Mouse (Mus musculus): ENCODE measurements around the gene Zfp574. TPM values are rescaled to one million over a fixed set of nuclear protein-coding genes. Genes with fewer than 3 reads are reported as not detected.

Zfp574 gene
- total RNA-seq, 2 experiments from 2014 or later, result 6.9 to 18.6 TPM

DNA sequence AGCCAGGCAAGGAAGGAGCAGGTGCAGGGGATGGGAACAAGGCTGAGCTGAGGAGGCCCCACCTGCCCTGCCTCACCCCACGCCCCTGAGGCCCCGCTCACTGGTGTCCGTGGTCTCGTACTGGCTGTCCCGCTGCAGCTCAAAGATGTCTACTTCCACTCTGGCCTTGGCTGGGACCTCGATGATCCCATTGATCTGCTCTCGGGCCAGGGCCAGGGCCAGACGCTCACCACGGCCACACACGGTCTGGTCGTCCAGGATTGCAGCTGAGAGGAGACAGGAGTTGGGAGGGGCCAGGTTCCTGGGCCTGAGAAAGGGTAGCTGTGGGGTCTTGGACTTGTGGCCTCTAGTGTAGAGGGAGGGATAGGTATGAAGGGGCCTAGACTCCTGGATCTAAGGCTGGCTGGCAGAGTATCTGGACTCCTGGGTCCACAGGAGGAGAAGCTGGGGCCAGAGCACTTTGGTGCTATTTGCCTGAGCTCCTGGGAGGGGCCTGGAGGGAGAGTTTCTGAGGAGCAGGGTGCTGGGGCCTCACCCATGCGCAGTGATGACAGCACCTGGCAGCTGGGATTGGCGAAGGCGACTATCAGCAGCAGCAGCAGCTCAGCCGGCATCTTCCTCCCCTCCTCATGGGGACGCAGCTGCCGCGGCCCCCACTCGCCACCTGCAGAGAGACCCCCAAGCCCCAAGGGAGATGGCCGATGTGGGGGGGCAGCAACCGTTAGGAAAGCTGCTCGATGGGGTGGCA, 4.3 kb upstream of the Zfp574 start:
- no peak for ATAC-seq (replicated peaks; ENCODE audit: low FRiP score, low TSS enrichment, poor library complexity, severe bottlenecking)

DNA sequence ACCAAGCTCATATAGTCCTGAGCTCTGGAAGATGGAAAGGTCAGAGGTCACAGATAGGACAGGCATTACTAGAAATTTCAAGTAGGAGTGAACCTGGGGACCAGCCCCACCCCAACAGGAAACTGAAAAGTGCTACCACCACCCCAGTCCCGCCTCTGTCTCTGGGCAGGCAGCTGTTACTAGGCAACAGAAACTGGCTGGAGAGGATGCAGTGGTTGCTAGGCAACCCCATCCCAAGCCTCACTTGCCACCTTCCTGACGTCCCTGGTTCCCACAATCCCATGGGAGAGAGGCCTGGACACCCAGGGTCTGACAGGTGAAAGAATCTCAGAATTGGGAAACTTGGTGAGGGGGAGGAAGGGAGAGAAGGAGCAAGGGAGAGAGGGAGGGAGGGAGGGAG, 3.6 kb upstream of the Zfp574 start:
- ATAC-seq (replicated peaks; ENCODE audit: low FRiP score, low TSS enrichment, poor library complexity, severe bottlenecking), result no peak

DNA sequence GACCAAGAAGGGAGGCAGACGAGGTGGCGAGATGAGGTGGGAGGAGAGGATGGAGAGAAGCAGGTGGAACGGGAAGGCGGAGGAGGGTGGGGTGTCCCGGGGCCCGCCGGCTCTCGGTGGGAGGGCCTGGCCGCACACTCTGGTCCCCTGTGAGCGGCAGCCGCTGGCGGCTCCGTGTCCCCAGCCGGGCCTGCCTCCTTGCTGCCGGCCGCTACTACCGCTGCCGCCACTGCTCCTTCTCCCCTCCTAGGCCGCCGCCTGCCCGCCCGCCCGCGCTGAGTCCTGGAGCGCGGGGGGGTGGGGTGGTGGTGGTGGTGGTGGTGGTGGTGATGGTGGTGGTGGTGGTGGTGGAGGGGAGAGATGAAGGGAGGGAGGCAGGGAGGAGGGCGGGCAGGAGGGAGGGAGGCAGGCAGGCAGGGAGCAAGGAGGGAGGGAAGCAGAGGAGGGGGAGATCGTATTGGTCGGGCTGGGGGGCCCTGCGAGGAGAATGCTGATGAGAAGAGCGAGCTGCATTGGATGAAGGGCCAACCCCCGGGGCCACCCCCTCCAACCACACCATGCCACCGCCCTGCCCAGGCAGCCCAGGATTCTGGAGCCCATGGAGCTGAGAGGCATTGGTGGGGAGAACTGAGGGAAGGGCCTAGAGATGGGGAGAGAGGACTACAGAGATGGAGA, 486 bp downstream of the Zfp574 start:
- no peak for ATAC-seq (replicated peaks; ENCODE audit: low FRiP score, low TSS enrichment, poor library complexity, severe bottlenecking)

DNA sequence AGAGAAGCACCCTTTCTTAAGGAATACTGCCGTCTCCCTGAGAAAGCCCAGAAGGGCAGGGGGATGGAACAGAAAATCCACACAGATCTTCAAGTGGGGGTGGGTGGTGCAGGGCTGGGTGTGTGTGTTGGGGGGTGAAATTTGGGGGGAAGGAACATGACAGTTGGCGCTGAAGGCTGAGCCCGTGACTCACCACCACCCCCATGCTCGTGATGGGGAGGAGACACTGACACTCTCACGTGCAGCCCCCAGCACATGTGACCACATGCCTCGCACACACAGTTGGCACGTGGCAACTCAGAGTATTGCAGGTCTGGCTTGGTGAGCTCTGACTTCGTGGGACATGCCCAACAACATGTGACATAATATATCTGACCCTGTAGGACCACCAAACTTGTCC, 1.6 kb downstream of the Zfp574 start:
- ATAC-seq (replicated peaks; ENCODE audit: low FRiP score, low TSS enrichment, poor library complexity, severe bottlenecking), result no peak

DNA sequence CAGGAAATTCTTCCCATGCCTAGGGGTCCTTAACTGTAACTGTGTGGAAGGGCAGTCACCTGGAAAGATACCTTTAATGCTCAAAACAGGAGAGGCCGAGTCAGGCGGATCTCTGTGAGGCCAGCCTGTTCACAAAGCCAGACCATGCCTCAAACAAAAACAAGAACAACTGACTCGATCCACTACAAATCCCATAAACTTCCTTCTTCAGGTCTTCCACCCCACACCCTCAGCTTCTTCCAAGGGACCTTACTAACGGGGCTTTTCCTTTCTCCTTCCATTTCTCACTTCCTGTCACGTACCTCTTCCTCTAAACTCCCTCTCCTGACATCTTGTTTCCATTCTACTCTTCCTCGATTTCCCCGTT, 3.9 kb downstream of the Zfp574 start:
- ATAC-seq (replicated peaks; ENCODE audit: low FRiP score, low TSS enrichment, poor library complexity, severe bottlenecking), result no peak

DNA sequence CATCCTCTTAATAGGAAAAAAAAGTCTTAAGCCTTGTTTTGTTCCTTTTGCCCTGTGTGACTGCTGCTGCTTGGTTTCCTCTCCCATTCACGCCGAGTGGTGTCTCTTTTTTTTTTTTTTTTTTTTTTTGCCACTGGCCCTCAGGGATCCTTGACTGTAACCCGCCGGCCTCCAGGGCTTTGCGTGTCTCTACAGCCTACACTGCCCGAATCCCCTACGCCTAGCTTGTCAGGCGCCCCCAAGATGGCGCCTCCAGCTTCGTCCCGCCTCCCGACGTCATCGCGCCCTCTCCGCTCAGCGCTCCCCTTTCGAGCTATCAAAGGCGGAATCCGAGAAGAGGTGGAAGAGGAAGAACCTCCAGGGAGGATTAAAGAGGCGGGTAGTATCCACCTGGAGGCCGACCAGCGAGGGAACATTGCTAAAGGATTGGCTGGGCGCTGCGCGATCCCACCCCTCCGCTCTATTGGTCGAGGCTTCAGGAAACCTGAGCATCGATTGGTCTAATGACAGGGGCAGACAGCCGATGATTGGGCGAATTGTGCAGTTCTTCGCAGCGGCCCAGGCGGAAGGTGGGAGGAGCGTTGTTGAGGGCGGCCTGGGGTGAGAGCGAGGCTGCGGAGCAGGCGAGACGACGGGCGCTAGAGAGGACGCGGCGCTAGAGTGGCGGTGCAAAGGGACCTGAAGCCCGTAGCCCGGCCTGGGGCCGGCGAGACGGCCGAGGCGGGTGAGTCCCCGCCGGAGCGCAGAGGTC, 4.5 kb downstream of the Zfp574 start:
- peak; percentile 94 for ATAC-seq (replicated peaks; ENCODE audit: low FRiP score, low TSS enrichment, poor library complexity, severe bottlenecking)

DNA sequence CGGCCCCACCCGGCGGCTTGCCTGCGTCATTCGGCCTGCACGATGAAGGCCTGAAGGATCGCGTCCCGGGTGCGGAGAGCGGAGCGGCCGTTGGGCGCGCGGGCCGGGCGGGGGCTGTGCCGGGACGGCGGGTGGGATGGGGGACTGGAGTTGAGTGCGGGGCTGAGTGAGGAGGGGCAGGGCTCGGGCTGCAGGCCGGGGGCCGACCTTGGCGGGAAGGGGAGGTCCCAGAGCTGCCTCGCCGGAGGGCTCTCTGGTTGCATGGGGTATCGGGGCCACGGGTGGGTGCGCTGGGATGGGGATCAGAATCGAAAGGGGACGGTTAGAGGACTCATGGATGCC, 5.0 kb downstream of the Zfp574 start:
- no peak for ATAC-seq (replicated peaks; ENCODE audit: low FRiP score, low TSS enrichment, poor library complexity, severe bottlenecking)

DNA sequence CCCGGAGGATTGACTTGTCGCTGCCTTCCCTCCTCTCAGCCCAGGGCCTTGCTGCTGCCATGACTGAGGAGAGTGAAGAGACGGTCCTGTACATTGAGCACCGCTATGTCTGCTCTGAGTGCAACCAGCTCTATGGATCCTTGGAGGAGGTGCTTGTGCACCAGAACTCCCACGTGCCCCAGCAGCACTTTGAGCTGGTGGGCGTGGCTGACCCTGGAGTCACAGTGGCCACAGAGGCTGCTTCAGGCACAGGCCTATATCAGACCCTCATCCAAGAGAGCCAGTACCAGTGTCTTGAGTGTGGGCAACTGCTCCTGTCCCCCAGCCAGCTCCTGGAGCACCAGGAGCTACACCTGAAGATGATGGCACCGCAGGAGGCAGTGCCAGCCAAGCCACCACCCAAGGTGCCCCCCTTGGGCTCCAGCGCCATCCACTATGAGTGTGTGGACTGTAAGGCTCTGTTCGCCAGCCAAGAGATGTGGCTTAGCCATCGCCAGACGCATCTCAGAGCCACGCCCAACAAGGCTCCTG, 7.2 kb downstream of the Zfp574 start:
- no peak for ATAC-seq (replicated peaks; ENCODE audit: low FRiP score, low TSS enrichment, poor library complexity, severe bottlenecking)

DNA sequence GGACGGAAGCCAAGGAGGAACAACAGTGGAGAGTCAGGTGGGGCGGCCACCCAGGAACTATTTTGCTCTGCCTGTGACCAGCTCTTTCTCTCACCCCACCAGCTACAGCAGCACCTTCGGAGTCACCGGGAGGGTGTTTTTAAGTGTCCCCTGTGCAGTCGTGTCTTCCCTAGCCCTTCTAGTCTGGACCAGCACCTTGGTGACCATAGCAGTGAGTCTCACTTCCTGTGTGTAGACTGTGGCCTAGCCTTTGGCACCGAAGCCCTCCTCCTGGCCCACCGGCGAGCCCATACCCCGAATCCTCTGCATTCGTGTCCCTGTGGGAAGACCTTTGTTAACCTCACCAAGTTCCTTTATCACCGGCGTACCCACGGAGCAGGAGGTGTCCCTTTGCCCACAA, 8.1 kb downstream of the Zfp574 start:
- ATAC-seq (replicated peaks; ENCODE audit: low FRiP score, low TSS enrichment, poor library complexity, severe bottlenecking), result no peak

DNA sequence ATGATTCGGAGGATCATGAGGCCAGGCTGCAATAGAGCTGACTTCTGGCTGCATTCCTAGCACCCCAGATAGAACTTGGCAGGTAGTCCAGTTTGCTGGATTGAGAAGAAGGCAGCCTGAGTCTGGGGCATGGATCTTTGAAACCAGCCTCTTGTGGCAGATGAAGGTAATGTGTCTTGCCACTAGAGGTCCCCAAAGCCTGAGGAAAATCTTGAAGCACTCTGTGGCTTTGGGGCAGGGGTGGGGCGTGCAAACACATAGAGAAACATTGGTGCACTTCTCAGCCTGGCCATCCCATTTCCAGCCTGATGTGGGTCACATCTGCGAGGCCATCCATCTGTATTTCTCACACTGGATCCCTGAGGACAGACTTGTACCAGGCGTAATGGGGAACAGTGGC, 10.1 kb downstream of the Zfp574 start:
- peak; percentile 77 for ATAC-seq (replicated peaks; ENCODE audit: low FRiP score, low TSS enrichment, poor library complexity, severe bottlenecking)

DNA sequence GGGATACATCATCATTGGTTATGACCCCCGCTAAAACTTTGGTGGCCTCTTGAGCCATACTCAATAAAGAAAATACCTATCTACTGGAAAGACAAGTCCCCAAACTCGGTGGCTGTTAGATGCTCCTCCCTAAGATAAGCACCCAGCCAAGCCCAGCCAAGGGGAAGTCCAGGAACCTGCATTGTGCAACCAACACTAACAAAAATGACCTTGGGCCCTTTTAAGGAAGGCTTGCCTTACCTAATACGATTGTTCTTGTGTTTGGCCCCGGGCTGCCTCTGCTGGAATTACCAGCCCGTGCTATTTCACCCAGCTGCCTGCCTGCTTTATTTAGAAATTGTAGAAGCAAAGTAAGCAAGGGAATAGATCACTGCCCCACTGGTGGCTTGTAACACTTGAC, 12.3 kb downstream of the Zfp574 start:
- ATAC-seq (replicated peaks; ENCODE audit: low FRiP score, low TSS enrichment, poor library complexity, severe bottlenecking), result 0 out of 2 replicates have a peak, but pooled peaks have one; percentile 29

DNA sequence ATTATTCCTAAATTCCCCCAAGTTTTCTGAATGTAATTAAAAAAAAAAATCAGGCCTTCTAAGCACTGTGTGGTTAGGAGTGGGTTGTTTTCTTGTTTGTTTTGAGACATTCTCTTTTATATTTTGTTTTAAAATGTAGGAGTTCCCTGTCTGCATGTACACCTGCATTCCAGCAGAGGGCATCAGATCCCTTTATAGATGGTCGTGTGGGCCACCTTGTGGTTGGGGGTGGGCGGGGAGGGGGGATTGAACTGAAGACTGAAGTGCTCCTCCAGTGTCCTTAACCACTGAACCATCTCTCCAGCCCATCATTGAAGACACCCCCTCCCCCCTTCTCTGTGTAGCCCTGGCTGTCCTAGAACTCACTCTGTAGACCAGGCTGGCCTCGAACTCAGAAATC, 14.3 kb downstream of the Zfp574 start:
- no peak for ATAC-seq (replicated peaks; ENCODE audit: low FRiP score, low TSS enrichment, poor library complexity, severe bottlenecking)

DNA sequence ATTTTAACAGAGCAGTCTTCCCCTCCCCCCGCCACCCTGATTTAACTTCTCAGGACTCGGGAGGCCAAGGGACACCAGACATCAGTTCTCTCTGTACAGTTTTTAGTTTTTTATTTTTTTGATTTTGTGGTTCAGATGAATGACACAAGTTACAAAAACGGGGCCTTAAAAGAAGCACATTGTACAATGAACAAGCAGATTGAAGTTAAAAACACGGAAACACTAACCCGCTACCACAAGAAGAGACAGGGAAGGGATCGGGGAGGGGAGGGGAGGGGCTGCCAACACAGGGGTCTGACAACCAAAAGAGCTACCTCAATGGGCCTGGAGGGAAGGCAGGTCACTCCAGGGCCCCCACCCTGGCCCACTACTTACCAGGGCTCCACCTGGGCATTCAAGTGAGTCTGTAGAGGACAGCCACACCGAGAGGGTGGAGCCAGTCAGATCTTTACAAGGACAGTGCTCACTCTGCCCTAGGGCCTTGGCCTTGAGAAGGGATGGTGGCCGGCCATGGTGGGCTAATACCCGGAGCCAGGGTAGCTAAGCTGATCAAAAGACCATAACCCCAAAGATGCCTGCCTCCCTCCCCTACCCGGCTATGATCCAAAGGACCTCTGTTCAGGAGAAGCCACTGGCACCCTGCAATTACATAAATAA, 15.0 kb downstream of the Zfp574 start:
- no peak for ATAC-seq (replicated peaks; ENCODE audit: low FRiP score, low TSS enrichment, poor library complexity, severe bottlenecking)

DNA sequence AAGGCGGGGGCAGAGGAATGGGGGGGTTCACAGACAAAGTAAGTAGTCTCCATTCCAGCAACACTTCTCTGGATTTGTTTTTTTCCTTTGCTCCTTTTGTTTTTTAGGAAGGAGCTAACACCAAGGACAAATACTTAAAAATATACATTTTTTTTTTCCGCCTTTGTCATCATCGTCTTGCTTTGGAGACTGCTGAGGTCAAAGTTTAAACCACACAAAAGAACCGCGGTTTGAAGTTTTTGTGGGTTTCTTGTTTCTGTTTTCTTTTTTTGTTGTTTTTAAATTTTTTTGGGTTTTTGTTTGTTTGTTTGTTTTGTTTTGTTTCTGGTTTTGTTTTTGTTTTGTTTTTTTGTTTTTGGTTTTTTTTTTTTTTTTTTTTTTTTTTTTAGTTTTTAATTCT, 15.6 kb downstream of the Zfp574 start:
- no peak for ATAC-seq (replicated peaks; ENCODE audit: low FRiP score, low TSS enrichment, poor library complexity, severe bottlenecking)

DNA sequence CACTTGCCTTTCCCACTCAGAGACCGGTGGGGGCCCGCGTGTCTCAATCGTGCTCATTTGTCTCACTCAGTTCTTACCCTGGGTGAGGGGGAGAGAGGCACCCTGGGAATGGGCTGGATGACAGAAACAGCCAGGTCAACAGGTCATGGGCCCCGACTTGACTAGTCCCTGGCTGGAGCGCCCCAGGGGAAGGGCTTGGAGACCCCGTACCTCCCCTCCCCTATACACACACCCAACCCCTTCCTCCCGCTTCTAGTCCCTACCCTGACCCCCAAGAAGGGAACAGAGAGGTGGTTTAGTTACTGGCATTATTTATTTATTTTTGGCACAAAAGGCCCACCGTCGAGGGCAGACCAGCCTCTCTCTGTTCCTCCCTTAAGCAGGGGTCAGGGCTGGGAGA, 16.2 kb downstream of the Zfp574 start:
- 0 out of 2 replicates have a peak, but pooled peaks have one; percentile 10 for ATAC-seq (replicated peaks; ENCODE audit: low FRiP score, low TSS enrichment, poor library complexity, severe bottlenecking)

DNA sequence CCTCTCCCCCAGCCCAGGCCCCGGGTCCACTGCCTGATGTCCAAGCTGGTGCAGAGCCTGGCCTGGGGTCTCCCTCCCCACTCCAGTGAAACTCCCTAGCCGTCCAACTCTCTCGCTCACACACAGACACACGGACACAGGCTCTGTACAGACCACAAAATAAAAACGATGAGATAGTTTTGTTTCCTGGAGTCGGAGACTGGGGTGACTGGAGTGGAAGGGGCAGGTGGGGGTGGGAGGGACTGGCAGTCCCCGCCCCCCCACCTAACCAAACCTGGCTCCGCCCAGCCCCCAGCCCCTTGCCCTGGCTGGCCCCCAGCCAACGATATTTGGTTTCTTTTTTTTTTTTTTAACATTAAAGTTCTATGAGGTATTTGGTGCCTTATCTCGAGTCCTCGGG, 16.6 kb downstream of the Zfp574 start:
- ATAC-seq (replicated peaks; ENCODE audit: low FRiP score, low TSS enrichment, poor library complexity, severe bottlenecking), result peak; percentile 51

DNA sequence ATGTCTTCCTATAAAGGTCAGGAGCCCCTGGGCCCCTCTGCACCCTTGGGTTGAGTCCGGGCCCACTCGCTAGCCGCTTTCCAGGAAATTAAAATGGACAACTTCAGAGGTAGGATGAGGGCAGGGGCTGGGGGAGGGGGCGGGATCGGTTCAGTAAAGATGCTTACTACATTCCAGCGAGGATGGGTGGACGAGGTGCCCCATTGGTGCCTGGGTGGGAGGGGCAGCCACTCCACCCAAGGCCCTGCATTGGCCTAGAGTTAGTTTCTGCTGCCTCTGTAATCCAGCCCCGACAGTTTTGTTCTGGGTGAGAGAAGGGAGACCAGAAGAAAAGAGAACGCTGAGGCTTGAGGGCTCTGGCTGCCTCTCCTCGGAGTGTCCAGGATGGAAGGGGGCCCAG, 17.5 kb downstream of the Zfp574 start:
- no peak for ATAC-seq (replicated peaks; ENCODE audit: low FRiP score, low TSS enrichment, poor library complexity, severe bottlenecking)

DNA sequence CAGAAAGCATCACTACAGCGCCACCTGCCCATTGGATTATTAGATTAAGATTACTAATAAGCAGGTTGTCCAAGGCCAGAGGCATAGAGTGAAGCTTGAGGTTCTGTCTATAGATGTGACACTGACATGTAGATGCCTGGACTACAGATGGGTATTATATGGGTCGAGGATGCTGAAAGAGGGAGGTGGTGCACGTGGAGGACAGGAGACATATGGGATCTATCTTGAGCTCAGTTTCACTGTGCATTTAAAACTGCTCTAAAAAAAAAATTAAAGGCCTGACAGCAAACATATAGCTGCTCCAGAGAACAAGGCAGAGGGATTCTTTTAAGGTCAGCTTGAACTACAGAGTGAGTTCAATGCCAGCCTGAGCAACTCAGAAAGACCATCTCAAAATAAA, 25.8 kb downstream of the Zfp574 start:
- no peak for ATAC-seq (replicated peaks; ENCODE audit: low FRiP score, low TSS enrichment, poor library complexity, severe bottlenecking)

DNA sequence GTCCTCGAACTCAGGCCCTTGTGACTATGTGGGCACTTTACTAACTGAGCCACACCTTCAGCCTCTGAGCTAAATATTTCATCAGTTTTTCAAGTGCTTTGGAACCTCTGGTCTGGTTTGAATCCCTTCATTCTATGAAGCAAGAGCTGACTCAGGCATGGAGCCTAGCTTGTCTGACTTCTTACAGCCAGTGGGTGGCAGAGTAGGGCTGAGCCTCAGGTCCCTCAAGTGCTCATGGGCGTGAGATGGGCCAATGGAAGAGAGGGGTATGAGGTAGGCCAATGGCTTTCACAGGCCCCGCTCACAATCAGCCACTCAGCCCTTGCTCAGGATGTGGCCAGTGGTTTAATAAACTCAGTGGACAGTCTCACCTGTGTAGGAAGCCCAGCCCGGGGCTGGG, 27.2 kb downstream of the Zfp574 start:
- 0 out of 2 replicates have a peak, but pooled peaks have one; percentile 31 for ATAC-seq (replicated peaks; ENCODE audit: low FRiP score, low TSS enrichment, poor library complexity, severe bottlenecking)
